Mouse (Mus musculus) cortical plate, adult 2 months (tissue): Measurements from ENCODE around the gene 4931409K22Rik.

Experiments used
- CTCF ChIP-seq: fragments of 200-500 bp; IDR thresholded peaks from 2 replicates; pipeline ENCODE4 v1.5.1; 2011; ENCODE audit warnings: mild to moderate bottlenecking, control low read depth, low read length; ENCODE audit not compliant: insufficient read depth; ENCODE audit errors: extremely low read depth
- POLR2A ChIP-seq: fragments of 200-500 bp; IDR thresholded peaks from 2 replicates; pipeline ENCODE4 v1.6.1; 2011; ENCODE audit warnings: mild to moderate bottlenecking, low read length, control low read depth; ENCODE audit not compliant: insufficient read depth; ENCODE audit errors: extremely low read depth

DNA sequence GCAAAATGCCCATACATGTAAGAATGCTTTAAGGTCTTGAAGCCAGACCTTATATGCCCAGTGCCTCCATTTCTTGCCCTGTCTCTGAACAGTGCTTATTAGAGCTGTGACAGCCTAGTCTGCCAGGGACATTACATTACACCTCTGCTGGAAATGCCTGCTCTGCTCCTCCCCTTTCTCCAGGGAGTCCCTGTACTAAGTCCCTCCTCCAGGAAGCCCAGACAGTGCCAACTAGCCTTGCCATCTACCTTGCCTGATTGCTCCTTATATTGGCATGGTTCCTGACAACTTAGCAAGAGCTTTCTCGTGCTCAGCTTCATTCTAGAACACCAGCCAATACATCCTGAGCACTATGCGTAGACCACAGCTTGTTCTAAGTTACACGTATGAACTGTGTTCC, 20.9 kb downstream of the 4931409K22Rik start:
- no peak for TF ChIP-seq POLR2A
- no peak for TF ChIP-seq CTCF
